Mouse (Mus musculus): ENCODE measurements at regions not wholly inside any gene's neighbourhood (a gene's known extent, or its start where the extent isn't known, plus 50 kb on each side); places are given as distances from the start of the nearest gene placed in this dataset.

DNA sequence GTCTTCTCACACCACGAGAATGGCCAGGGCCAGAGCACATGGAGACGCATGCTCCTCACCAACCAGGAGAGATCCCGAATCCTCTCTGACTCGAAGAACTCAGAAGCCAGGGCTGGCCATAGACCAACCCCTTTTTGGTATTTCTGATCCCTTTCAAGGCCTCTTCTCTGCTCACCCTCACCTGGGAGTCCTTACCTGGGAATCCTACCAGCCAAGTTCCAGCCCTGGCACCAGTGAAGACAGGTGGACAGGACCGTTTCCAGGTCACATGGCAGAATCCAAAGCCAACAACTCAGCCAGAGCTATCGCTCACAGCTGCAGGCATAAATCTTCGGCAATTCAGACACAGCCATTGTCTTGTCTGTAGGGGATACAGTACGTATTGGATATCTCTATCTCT, 626.2 kb upstream of the Fam19a5 start:
- H3K4me2 ChIP-seq (ENCODE audit: low read depth, low read length) = no peak overlapping the region
- ATAC-seq (ENCODE audit: low read depth) = no peak
- no peaks in the 10 kb centered on the region for H3K27me3 ChIP-seq (ENCODE audit: control insufficient read depth, insufficient read depth, low read depth, low read length)
- H3K36me3 ChIP-seq (ENCODE audit: control insufficient read depth, insufficient read depth, low read length) = no peaks in the 10 kb centered on the region
- no peaks in the 10 kb centered on the region for H3K4me1 ChIP-seq (replicated peaks; ENCODE audit: control insufficient read depth, insufficient read depth, low read length)
- 85% methylated on average over 8 of the region's 8 CpGs for WGBS
- H3K9me3 ChIP-seq (ENCODE audit: control insufficient read depth, low read length) = no peaks in the 10 kb centered on the region
- H3K27ac ChIP-seq (ENCODE audit: low read length) = no peak overlapping the region
- no peak overlapping the region for H3K4me3 ChIP-seq (ENCODE audit: low read length)
- H3K9ac ChIP-seq (ENCODE audit: low read length) = no peak overlapping the region

DNA sequence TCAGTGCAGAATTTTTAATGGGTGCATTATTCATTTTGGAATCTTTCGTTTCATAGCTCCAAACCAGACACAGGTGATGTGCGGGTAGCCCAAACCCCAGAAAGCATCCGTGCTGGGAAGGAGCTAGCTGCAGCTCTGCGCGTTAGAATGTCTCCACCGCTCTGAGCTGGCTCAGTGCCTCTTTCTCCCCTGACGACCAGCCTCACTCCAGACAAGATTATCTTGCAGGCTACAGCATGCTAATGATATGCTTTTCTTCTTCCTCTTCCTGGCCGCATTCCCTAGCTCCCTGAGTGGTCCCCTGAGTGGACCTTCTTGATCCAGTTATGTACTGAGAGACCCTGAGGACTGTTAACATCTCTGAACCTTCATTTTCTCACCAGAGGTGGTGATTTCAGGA, 624.4 kb upstream of the Fam19a5 start:
- H3K4me2 ChIP-seq (ENCODE audit: low read depth, low read length) = no peak overlapping the region
- ATAC-seq (ENCODE audit: low read depth) = no peak
- no peaks in the 10 kb centered on the region for H3K27me3 ChIP-seq (ENCODE audit: control insufficient read depth, insufficient read depth, low read depth, low read length)
- no peak overlapping the region for H3K27ac ChIP-seq (ENCODE audit: low read length)
- H3K9ac ChIP-seq (ENCODE audit: low read length) = no peak overlapping the region
- H3K4me1 ChIP-seq (replicated peaks; ENCODE audit: control insufficient read depth, insufficient read depth, low read length) = no peaks in the 10 kb centered on the region
- H3K4me3 ChIP-seq (ENCODE audit: low read length) = no peak overlapping the region
- 51% methylated on average over 8 of the region's 8 CpGs for WGBS
- no peaks in the 10 kb centered on the region for H3K36me3 ChIP-seq (ENCODE audit: control insufficient read depth, insufficient read depth, low read length)
- H3K9me3 ChIP-seq (ENCODE audit: control insufficient read depth, low read length) = no peaks in the 10 kb centered on the region

DNA sequence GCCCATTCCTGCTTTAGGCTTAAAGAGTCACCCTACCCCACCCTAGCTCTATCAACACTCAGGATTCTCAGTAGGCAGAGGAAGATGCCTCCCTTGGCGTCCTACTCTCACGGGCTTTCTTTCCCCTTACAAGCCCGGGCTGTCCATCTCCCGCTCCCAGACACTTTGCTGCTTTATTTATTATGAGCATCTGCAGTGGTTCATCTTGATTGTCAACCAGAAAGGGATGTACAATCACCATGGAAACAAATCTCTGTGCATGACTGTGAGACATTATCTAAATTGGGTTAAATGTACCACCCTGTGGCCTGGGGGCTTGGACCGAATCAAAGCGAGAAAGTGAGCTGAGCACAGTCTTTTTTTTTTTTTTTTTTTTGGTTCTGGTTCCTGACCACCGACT, 623.9 kb upstream of the Fam19a5 start:
- 51% methylated on average over 7 of the region's 7 CpGs for WGBS
- no peak for ATAC-seq (ENCODE audit: low read depth)
- Histone ChIP-seq H3K4me2 (ENCODE audit: low read depth, low read length) (no peak overlapping the region), H3K4me1 (replicated peaks; ENCODE audit: control insufficient read depth, insufficient read depth, low read length) (no peaks in the 10 kb centered on the region), H3K36me3 (ENCODE audit: control insufficient read depth, insufficient read depth, low read length) (no peaks in the 10 kb centered on the region), H3K9ac (ENCODE audit: low read length) (no peak overlapping the region), H3K27ac (ENCODE audit: low read length) (no peak overlapping the region), H3K4me3 (ENCODE audit: low read length) (no peak overlapping the region), H3K9me3 (ENCODE audit: control insufficient read depth, low read length) (no peaks in the 10 kb centered on the region), H3K27me3 (ENCODE audit: control insufficient read depth, insufficient read depth, low read depth, low read length) (no peaks in the 10 kb centered on the region)

DNA sequence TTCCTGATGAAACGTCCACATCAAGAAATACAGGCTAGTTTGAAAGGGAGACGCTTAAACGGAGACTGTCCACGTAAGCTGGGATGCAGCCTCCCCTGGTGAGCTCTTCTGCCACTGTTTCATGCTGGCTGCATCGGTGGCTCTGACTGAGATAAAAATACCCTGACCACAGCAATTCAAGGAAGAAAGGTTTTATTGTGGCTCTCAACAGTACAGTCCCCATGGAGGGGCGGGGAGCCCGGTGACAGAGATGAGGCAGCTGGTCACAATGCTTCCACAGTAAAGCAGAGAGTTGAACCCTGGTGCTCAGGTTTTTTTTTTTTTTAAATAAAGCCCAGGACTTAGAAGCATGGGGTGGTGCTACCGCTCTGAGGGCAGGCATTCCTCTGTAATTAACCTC, 622.7 kb upstream of the Fam19a5 start:
- H3K27me3 ChIP-seq (ENCODE audit: control insufficient read depth, insufficient read depth, low read depth, low read length) = no peaks in the 10 kb centered on the region
- H3K27ac ChIP-seq (ENCODE audit: low read length) = no peak overlapping the region
- H3K4me3 ChIP-seq (ENCODE audit: low read length) = no peak overlapping the region
- no peak overlapping the region for H3K9ac ChIP-seq (ENCODE audit: low read length)
- no peaks in the 10 kb centered on the region for H3K4me1 ChIP-seq (replicated peaks; ENCODE audit: control insufficient read depth, insufficient read depth, low read length)
- no peaks in the 10 kb centered on the region for H3K9me3 ChIP-seq (ENCODE audit: control insufficient read depth, low read length)
- ATAC-seq (ENCODE audit: low read depth) = no peak
- H3K4me2 ChIP-seq (ENCODE audit: low read depth, low read length) = no peak overlapping the region
- H3K36me3 ChIP-seq (ENCODE audit: control insufficient read depth, insufficient read depth, low read length) = no peaks in the 10 kb centered on the region
- WGBS = 39% methylated on average over 8 of the region's 8 CpGs

DNA sequence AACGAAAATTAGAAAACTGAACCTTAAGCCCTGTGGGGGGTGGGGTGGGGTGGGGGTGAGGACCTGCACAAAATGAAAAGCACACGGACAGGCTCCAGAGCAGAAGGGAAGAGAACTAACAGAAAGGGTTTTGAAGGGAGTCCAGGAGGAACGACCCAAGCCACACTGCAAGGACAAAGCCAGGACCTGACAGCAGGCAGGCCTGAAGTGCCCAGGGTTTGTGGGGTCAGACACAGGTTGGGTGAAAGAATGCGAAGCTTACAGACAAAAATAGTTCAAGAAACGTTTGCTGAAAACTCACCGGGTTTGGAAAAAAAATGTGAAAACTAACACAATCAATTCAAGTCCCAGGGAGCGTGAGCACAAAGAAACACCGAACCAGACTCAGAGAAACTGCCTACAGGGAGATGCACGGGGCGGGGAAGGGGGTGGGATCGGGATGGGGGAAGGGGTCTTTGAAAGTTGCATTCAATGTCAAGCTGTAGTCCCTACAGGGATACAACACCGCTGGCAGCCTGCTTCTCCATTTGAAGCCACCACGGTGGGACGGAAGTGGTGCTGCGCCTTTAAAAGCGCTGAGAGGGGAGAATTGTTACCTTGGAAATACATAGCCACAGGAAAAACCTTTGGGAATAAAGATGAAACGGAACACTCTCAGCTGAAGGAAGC, 618.9 kb upstream of the Fam19a5 start:
- ATAC-seq (ENCODE audit: low read depth) = no peak
- no peaks in the 10 kb centered on the region for H3K9me3 ChIP-seq (ENCODE audit: control insufficient read depth, low read length)
- no peaks in the 10 kb centered on the region for H3K27me3 ChIP-seq (ENCODE audit: control insufficient read depth, insufficient read depth, low read depth, low read length)
- no peaks in the 10 kb centered on the region for H3K36me3 ChIP-seq (ENCODE audit: control insufficient read depth, insufficient read depth, low read length)
- no peak overlapping the region for H3K27ac ChIP-seq (ENCODE audit: low read length)
- no peak overlapping the region for H3K4me3 ChIP-seq (ENCODE audit: low read length)
- H3K9ac ChIP-seq (ENCODE audit: low read length) = no peak overlapping the region
- H3K4me1 ChIP-seq (replicated peaks; ENCODE audit: control insufficient read depth, insufficient read depth, low read length) = no peaks in the 10 kb centered on the region
- H3K4me2 ChIP-seq (ENCODE audit: low read depth, low read length) = no peak overlapping the region
- WGBS = 20% methylated on average over 17 of the region's 17 CpGs

DNA sequence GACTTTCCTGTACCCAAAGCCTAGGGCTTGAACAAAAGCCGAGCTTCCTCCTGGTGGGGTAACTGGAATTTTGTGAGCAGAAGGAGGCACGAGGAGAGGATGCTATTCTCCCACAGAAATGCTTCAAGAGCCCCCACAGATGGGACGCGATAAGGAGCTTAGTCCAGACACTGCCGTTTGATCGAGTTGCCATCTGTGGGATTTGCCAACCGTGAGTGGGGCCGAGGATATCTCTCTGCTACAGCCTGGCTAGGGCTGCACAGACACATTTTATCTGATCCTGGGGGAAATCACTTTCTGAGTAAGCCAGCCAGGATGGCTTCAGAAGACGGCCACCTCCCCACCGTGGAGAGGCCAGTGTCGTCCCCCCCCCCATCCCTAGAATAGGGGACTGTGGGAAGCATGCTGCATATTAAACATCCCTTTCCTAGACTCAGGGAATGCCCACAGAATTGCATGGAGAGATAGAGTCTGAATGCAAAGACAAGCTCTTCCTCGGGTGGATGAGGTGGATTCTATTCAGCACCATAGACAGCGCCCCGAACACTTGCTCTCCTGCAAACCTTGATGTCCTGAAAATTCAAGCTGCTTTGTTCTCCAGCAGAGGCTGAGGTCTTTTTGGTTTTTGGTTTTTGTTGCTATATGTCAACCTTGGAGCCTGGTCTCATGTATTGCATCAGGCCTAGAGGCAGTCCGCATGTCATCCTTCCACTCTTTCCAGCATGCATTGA, 611.6 kb upstream of the Fam19a5 start:
- Histone ChIP-seq H3K4me2 (ENCODE audit: low read depth, low read length) (no peak overlapping the region), H3K27me3 (ENCODE audit: control insufficient read depth, insufficient read depth, low read depth, low read length) (no peaks in the 10 kb centered on the region), H3K9me3 (ENCODE audit: control insufficient read depth, low read length) (no peaks in the 10 kb centered on the region), H3K9ac (ENCODE audit: low read length) (no peak overlapping the region), H3K27ac (ENCODE audit: low read length) (no peak overlapping the region), H3K4me3 (ENCODE audit: low read length) (no peak overlapping the region), H3K36me3 (ENCODE audit: control insufficient read depth, insufficient read depth, low read length) (no peaks in the 10 kb centered on the region), H3K4me1 (replicated peaks; ENCODE audit: control insufficient read depth, insufficient read depth, low read length) (no peaks in the 10 kb centered on the region)
- ATAC-seq (ENCODE audit: low read depth) = no peak
- 49% methylated on average over 15 of the region's 15 CpGs for WGBS

DNA sequence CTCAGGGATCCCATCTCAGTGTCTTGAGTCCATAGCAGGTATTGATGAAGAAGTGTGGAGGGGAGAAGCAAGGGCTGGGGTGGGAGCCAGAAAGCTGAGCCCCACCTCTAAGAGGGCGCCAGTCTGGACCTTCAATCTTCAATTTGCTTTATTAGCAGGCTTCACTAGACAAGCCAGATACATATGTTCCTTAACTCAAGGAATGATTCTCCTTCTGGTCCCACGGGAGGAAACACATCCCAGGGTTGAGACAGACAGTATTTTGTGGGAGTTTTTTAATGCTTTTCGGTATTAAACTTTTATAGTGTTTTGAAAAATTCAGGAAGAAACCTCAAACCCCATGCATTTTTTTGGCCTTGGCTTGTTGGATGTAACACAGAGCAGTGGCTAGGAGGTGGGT, 606.7 kb upstream of the Fam19a5 start:
- 82% methylated on average over 3 of the region's 3 CpGs for WGBS
- Histone ChIP-seq H3K27ac (ENCODE audit: low read length) (no peak overlapping the region), H3K27me3 (ENCODE audit: control insufficient read depth, insufficient read depth, low read depth, low read length) (no peaks in the 10 kb centered on the region), H3K4me3 (ENCODE audit: low read length) (no peak overlapping the region), H3K9me3 (ENCODE audit: control insufficient read depth, low read length) (no peaks in the 10 kb centered on the region), H3K36me3 (ENCODE audit: control insufficient read depth, insufficient read depth, low read length) (no peaks in the 10 kb centered on the region), H3K4me1 (replicated peaks; ENCODE audit: control insufficient read depth, insufficient read depth, low read length) (no peaks in the 10 kb centered on the region), H3K9ac (ENCODE audit: low read length) (no peak overlapping the region), H3K4me2 (ENCODE audit: low read depth, low read length) (no peak overlapping the region)
- no peak for ATAC-seq (ENCODE audit: low read depth)

DNA sequence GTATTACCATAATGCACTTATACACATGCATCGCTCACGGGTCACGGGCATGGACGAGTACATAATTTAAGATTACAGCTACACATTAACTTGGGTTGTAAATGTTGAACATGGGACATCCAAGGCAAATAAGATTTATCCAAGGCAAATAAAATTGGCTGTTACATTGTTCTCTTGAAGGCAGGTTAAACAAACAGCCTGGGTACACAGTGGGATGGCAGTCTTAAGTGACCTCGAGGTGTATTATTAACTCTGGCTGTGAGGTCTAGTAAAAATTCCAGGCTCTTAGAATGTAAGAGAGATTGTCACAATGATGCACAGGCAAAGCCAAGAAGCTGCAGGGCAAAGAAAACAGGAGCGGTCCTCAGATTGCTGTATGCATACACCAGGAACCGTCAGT, 599.6 kb upstream of the Fam19a5 start:
- H3K9me3 ChIP-seq (ENCODE audit: control insufficient read depth, low read length) = no peaks in the 10 kb centered on the region
- H3K36me3 ChIP-seq (ENCODE audit: control insufficient read depth, insufficient read depth, low read length) = no peaks in the 10 kb centered on the region
- no peaks in the 10 kb centered on the region for H3K4me1 ChIP-seq (replicated peaks; ENCODE audit: control insufficient read depth, insufficient read depth, low read length)
- no peak overlapping the region for H3K27ac ChIP-seq (ENCODE audit: low read length)
- no peak overlapping the region for H3K4me2 ChIP-seq (ENCODE audit: low read depth, low read length)
- no peak overlapping the region for H3K4me3 ChIP-seq (ENCODE audit: low read length)
- 58% methylated on average over 7 of the region's 7 CpGs for WGBS
- no peak overlapping the region for H3K9ac ChIP-seq (ENCODE audit: low read length)
- ATAC-seq (ENCODE audit: low read depth) = no peak
- no peaks in the 10 kb centered on the region for H3K27me3 ChIP-seq (ENCODE audit: control insufficient read depth, insufficient read depth, low read depth, low read length)

DNA sequence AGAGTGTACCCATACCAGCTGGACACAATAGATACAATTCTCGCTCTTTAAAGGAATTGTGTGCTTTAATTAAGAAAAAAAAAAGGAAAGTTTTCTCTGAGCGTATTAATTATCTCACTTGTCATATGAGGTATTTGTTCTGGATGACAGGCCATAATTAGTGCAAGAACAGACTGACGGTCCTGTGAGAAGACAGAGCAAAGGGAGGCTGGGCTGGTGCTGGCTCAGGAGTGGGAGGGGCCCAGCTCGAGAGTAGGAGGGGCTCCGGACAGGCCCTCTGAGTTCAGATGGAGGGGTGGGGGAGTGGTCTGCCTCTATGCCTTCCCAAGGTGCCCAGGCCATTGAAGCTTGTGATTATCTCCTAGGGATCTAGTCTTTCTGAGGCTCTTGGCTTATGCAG, 591.5 kb upstream of the Fam19a5 start:
- Histone ChIP-seq H3K36me3 (ENCODE audit: control insufficient read depth, insufficient read depth, low read length) (no peaks in the 10 kb centered on the region), H3K4me2 (ENCODE audit: low read depth, low read length) (no peak overlapping the region), H3K27me3 (ENCODE audit: control insufficient read depth, insufficient read depth, low read depth, low read length) (no peaks in the 10 kb centered on the region), H3K9ac (ENCODE audit: low read length) (no peak overlapping the region), H3K4me1 (replicated peaks; ENCODE audit: control insufficient read depth, insufficient read depth, low read length) (no peaks in the 10 kb centered on the region), H3K4me3 (ENCODE audit: low read length) (no peak overlapping the region), H3K27ac (ENCODE audit: low read length) (no peak overlapping the region), H3K9me3 (ENCODE audit: control insufficient read depth, low read length) (no peaks in the 10 kb centered on the region)
- 59% methylated on average over 5 of the region's 5 CpGs for WGBS
- no peak for ATAC-seq (ENCODE audit: low read depth)

All from lung, embryonic 16.5 days (tissue).